Mouse (Mus musculus) lung, postnatal 0 days (tissue): ENCODE measurements around the gene Bfar. TPM values are rescaled to one million over a fixed set of nuclear protein-coding genes. Genes with fewer than 3 reads are reported as not detected.
"Not testable (repeated sequence)": the region's sequence is repeated elsewhere in the genome, so short reads cannot be mapped to it uniquely, and the experiment has no call there.

Experiments used
- ATAC-seq: fragments of 200-750 bp; cut with Nextera tagmentation; 2 replicates; pipeline ENCODE4 v1.8.0; 2017; ENCODE audit warnings: moderate library complexity
- DNase-seq: peaks from one replicate; pipeline ENCODE4 v3.0.0-alpha.2; 2016; ENCODE audit warnings: low spot score
- H3K27ac ChIP-seq: fragments of 300-500 bp; sonication (generic); 2 replicates; pipeline ENCODE4 v1.5.1; 2014; ENCODE audit warnings: antibody characterized with exemption, mild to moderate bottlenecking, low read length, mixed read lengths
- H3K27me3 ChIP-seq: fragments of 300-500 bp; sonication (generic); replicated peaks from 2 replicates; pipeline ENCODE4 v1.6.1; 2014; ENCODE audit warnings: low read length, mixed read lengths; ENCODE audit not compliant: insufficient read depth
- H3K36me3 ChIP-seq: fragments of 300-500 bp; sonication (generic); 2 replicates; pipeline ENCODE4 v1.6.1; 2014; ENCODE audit warnings: low read length, mixed read lengths; ENCODE audit not compliant: insufficient read depth
- H3K4me1 ChIP-seq: fragments of 300-500 bp; sonication (generic); 2 replicates; pipeline ENCODE4 v1.6.1; 2014; ENCODE audit warnings: antibody characterized with exemption, low read depth, low read length, mixed read lengths; ENCODE audit not compliant: insufficient read depth
- H3K4me2 ChIP-seq: fragments of 300-500 bp; sonication (generic); replicated peaks from 2 replicates; pipeline ENCODE4 v1.6.1; 2014; ENCODE audit warnings: low read depth, mild to moderate bottlenecking, low read length, moderate library complexity, mixed read lengths
- H3K4me3 ChIP-seq: fragments of 300-500 bp; sonication (generic); 2 replicates; pipeline ENCODE4 v1.5.1; 2014; ENCODE audit warnings: low read depth, low read length
- H3K9ac ChIP-seq: fragments of 300-500 bp; sonication (generic); replicated peaks from 2 replicates; pipeline ENCODE4 v1.6.1; 2014; ENCODE audit warnings: low read depth, mild to moderate bottlenecking
- H3K9me3 ChIP-seq: fragments of 300-500 bp; sonication (generic); 2 replicates; pipeline ENCODE4 v1.6.1; 2016; ENCODE audit warnings: low read length, mixed read lengths
- CTCF ChIP-seq: IDR thresholded peaks from 2 replicates; pipeline ENCODE4 v1.5.1; 2016; ENCODE audit warnings: antibody characterized with exemption, mild to moderate bottlenecking
- EP300 ChIP-seq: IDR thresholded peaks from 2 replicates; pipeline ENCODE4 v1.6.1; 2016; ENCODE audit warnings: antibody characterized with exemption, mild to moderate bottlenecking, control low read depth
- WGBS: fragments of 180-500 bp; shearing (Covaris S2); extraction: QIAGEN DNeasy Blood & Tissue Kit; methylation state at CpG from one replicate; pipeline ENCODE4 v1.1.7; 2014; 5-methylcytosine and 5-hydroxymethylcytosine counted together
- polyA plus RNA-seq: library from polyadenylated mRNA; unstranded; fragments of >200 nt; fragmentation: Nextera tagmentation; extraction: Ambion mirVana; gene quantifications from 2 replicates; pipeline ENCODE4 v1.2.1, GENCODE M21; 2015

Bfar gene
- polyA plus RNA-seq, result 33.3 and 33.4 TPM in 2 replicates

GRCm38 (mm10) chr16:13671685-13672385 lies at the start of gene Bfar, which contains the start of gene 3110001I22Rik:
Gene Bfar, plus strand, starts transcription at chr16:13671858.
Gene 3110001I22Rik, plus strand, starts transcription at chr16:13671929.
- ATAC-seq, result peak; percentile 91
- DNase-seq, result peak; percentile 97
- WGBS, result under 1% methylated on average over 43 of the region's 54 CpGs
- H3K4me3 ChIP-seq, result peak within 1 kb of the TSS; percentile 93
- H3K36me3 ChIP-seq, result peaks cover 1% of the 10 kb centered on the region; the same call in 1 of the 2 replicates
- peaks cover 7% of the 10 kb centered on the region; the same call in 1 of the 2 replicates for H3K4me1 ChIP-seq
- peak within 1 kb of the TSS; percentile 78 for H3K27ac ChIP-seq
- peak within 1 kb of the TSS; percentile 92 for H3K9ac ChIP-seq
- TF ChIP-seq CTCF (peak; percentile 30), EP300 (no peak)
- H3K4me2 ChIP-seq, result peak within 1 kb of the TSS; percentile 83
- H3K9me3 ChIP-seq, result no peaks in the 10 kb centered on the region
- H3K27me3 ChIP-seq, result no peaks in the 10 kb centered on the region

- ATAC-seq (no peak), DNase-seq (peak; percentile 42)
- Histone ChIP-seq H3K27ac (no peak overlapping the region), H3K9me3 (no peaks in the 10 kb centered on the region), H3K9ac (no peak overlapping the region), H3K36me3 (peaks cover 15% of the 10 kb centered on the region; the same call in 1 of the 2 replicates), H3K27me3 (no peaks in the 10 kb centered on the region), H3K4me1 (no peaks in the 10 kb centered on the region), H3K4me2 (no peak overlapping the region), H3K4me3 (no peak overlapping the region)
- TF ChIP-seq CTCF (peak; percentile 72), EP300 (no peak)
- WGBS, result 51% methylated on average over 5 of the region's 5 CpGs
Observed at GRCm38 (mm10) chr16:13628345-13628744, 43.3 kb upstream of the Bfar start.

- not testable (repeated sequence) for ATAC-seq, H3K4me3 ChIP-seq, DNase-seq, H3K36me3 ChIP-seq, H3K4me2 ChIP-seq, H3K9me3 ChIP-seq, H3K9ac ChIP-seq, H3K27me3 ChIP-seq, H3K4me1 ChIP-seq, H3K27ac ChIP-seq
- TF ChIP-seq CTCF, result peak; percentile 34
- WGBS, result 49% methylated on average over 2 of the region's 2 CpGs
Observed at GRCm38 (mm10) chr16:13638198-13638597, 33.5 kb upstream of the Bfar start.

GRCm38 (mm10) chr16:13639508-13639907 lies 32.1 kb upstream of the Bfar start:
- no peak overlapping the region for H3K9ac ChIP-seq
- no peaks in the 10 kb centered on the region for H3K4me1 ChIP-seq
- DNase-seq (no peak), ATAC-seq (no peak)
- H3K36me3 ChIP-seq, result peaks cover 10% of the 10 kb centered on the region; the same call in 1 of the 2 replicates
- TF ChIP-seq CTCF (no peak), EP300 (no peak)
- 80% methylated on average over 5 of the region's 5 CpGs for WGBS
- H3K27ac ChIP-seq, result no peak overlapping the region
- no peaks in the 10 kb centered on the region for H3K27me3 ChIP-seq
- no peak overlapping the region for H3K4me2 ChIP-seq
- H3K9me3 ChIP-seq, result no peaks in the 10 kb centered on the region
- no peak overlapping the region for H3K4me3 ChIP-seq

GRCm38 (mm10) chr16:13640064-13640463 lies 31.6 kb upstream of the Bfar start:
- H3K9ac ChIP-seq, result no peak overlapping the region
- TF ChIP-seq CTCF (peak; percentile 50; the same call in 1 of the 2 replicates), EP300 (no peak)
- H3K27ac ChIP-seq, result no peak overlapping the region
- H3K9me3 ChIP-seq, result no peaks in the 10 kb centered on the region
- H3K27me3 ChIP-seq, result no peaks in the 10 kb centered on the region
- no peak overlapping the region for H3K4me2 ChIP-seq
- WGBS, result 76% methylated on average over 7 of the region's 7 CpGs
- no peaks in the 10 kb centered on the region for H3K4me1 ChIP-seq
- H3K4me3 ChIP-seq, result no peak overlapping the region
- DNase-seq, result no peak
- H3K36me3 ChIP-seq, result 0 out of 2 replicates have a peak, but pooled peaks cover 10% of the 10 kb centered on the region
- no peak for ATAC-seq

GRCm38 (mm10) chr16:13644474-13644873 lies 27.2 kb upstream of the Bfar start:
- Histone ChIP-seq H3K27me3 (no peaks in the 10 kb centered on the region), H3K36me3 (no peaks in the 10 kb centered on the region), H3K4me1 (no peaks in the 10 kb centered on the region), H3K9ac (no peak overlapping the region), H3K4me3 (no peak overlapping the region), H3K4me2 (no peak overlapping the region), H3K9me3 (no peaks in the 10 kb centered on the region), H3K27ac (no peak overlapping the region)
- TF ChIP-seq CTCF (no peak), EP300 (no peak)
- no peak for DNase-seq
- ATAC-seq, result no peak
- 75% methylated on average over 3 of the region's 3 CpGs for WGBS
